Mouse (Mus musculus) cerebellum, adult 11 months (tissue): Measurements from ENCODE around the gene Hist2h2aa1.
"Not testable (repeated sequence)": the region's sequence is repeated elsewhere in the genome, so short reads cannot be mapped to it uniquely, and the experiment has no call there.

Source experiments
- DNase-seq: peaks from one replicate; pipeline ENCODE4 v3.0.0; 2022

Gene Hist2h2aa1

DNA sequence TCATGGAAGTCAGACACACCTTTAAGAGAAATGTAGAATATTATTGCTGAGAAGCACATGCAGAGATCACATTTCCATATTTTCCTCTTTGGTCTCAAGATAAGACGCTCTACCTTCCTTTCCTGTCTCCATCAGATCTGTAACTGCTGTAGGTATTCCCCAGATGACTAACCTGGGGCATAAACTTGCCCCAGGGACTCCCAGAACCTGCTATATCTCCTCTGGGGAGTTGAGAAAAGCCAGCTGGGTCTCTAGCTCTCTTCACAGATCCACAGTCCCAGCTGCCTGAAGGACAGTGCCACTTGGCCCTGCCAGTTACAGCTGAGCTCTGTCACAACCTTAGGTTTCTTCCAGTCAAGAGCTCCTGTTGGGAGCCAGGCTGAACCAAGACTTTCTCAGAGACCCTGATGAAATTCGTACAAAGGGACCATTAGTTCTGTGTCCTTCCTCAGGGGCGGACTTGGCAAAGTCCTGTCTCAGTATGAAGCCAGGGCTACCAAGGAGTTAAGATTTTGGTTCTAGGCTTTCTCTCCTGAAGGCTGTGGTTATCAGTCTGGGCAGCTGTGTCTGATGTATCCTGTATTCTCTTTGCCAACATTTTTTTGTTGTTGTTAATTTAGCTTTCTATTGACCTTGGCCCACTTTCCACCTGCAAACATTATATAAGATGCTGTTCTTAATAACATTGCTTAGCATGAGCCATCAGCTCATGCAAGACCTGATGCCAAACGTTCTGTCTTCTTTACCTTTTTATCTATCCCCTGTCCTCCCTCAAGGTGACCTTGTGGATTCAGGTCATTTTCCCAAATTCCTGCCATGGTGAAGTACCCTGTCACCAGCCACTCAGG lies 14.2 kb upstream of the Hist2h2aa1 start:
- DNase-seq = no peak

- no peak for DNase-seq
Measured at GRCm38 (mm10) chr3:96231758-96232120, 13.6 kb upstream of the Hist2h2aa1 start.

DNA sequence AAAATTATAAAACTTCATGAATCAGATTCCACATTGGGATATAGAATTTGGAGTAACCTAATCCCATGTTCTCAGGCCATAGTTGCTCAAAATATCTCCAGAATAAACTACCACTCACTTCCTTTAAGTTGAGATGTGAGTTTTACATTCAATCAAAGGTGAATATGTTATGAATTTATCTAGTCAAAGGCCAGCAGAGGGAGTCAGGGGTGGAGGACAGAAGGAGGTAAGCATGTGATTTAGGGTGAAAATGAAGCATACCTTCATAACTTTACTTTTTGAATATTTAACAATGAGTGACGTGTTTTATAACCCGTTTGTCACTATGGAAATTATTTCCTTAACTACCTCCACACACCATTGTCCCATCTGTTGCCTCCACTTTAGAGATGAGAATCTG lies 10.4 kb upstream of the Hist2h2aa1 start:
- DNase-seq = no peak

GRCm38 (mm10) chr3:96235836-96236235 lies 9.5 kb upstream of the Hist2h2aa1 start:
- no peak for DNase-seq

- no peak for DNase-seq
Measured at GRCm38 (mm10) chr3:96236834-96237334, 8.4 kb upstream of the Hist2h2aa1 start.

- DNase-seq = no peak
Measured at GRCm38 (mm10) chr3:96237335-96237903, 7.9 kb upstream of the Hist2h2aa1 start.

- DNase-seq = no peak
Measured at GRCm38 (mm10) chr3:96237904-96238511, 7.3 kb upstream of the Hist2h2aa1 start.

DNA sequence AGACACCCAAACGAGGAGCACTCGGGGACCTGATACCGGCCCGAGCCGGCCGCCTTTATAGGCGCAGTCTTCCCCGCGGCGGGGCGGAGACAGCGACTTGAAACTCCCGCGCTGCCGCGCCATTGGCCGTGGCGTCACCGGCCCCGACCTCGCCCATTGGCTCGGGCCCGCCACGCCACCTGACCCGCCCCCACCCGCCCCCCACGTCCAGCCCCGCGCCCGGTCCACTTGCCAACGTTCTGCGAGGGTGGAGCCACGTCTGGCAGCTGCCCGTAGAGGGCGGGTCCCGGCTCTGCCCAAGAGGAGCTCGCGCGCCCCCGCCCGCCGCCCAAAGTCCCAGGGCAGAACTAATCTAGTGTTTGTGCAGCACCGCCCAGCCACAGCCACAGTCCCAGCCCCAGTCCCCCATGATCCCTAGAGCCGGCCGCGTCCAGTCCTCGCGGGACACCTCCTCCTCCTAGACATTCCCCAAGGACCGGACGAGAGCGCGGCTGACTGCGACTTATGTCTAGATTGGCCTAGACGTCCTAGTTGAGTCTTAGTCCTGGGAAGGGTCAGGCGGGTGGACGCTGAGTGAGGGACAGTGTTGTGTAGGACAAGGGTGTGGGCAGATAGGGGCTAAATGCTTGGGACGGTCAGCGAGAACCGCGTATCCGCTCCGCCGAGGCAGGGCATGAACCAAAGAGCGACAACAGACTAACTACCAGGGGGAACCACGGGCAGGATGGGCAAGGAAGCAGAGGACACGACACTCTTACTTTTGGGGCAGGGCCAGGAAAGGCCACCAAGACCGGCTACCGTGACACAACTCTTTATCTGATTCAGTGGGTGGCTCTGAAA lies 6.1 kb upstream of the Hist2h2aa1 start, which contains the start of gene Hist2h3c2:
Hist2h3c2 (minus strand) TSS at position 174 of the 840 bp plus-strand sequence.
- peak; percentile 38 for DNase-seq

DNA sequence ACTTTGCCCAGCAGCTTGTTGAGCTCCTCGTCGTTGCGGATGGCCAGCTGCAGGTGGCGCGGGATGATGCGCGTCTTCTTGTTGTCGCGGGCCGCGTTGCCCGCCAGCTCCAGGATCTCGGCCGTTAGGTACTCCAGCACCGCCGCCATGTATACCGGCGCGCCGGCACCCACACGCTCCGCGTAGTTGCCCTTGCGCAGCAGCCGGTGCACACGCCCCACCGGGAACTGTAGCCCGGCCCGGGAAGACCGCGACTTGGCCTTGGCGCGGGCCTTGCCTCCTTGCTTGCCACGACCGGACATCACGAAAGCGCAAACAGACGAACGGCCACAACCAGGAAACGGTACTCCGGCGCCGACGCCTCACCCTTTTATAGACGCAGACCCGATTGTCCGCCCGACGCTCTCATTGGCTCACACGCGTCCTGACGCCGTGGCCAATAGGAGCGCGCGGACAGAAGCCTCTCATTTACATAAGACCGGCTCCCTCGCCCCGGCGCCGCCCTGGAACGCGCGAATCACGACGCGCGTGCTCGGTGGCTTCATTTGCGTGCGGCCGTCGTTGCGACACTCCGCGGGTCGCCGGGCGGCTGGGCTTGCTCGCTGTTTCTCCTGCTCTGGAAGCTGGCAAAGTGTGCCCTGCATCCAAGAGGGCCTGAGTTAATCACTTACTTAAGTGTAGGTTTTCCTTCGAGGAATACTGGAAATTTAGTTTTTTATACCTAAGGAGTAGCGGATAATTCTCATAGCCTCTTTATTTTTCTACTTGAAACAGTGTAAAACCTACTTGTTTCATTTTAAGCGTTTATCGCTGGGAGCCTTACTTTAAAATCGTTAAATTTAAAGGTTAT lies 5.1 kb upstream of the Hist2h2aa1 start, which contains the start of gene Hist2h2aa2:
Hist2h2aa2 (minus strand) TSS at position 328 of the 850 bp plus-strand sequence.
- DNase-seq = peak; percentile 95

GRCm38 (mm10) chr3:96240799-96241197 lies 4.5 kb upstream of the Hist2h2aa1 start:
- DNase-seq = no peak

- no peak for DNase-seq
Measured at GRCm38 (mm10) chr3:96243921-96244572, 1.2 kb upstream of the Hist2h2aa1 start.

- DNase-seq = not testable (repeated sequence)
Measured at GRCm38 (mm10) chr3:96246018-96246417, 721 bp downstream of the Hist2h2aa1 start.

DNA sequence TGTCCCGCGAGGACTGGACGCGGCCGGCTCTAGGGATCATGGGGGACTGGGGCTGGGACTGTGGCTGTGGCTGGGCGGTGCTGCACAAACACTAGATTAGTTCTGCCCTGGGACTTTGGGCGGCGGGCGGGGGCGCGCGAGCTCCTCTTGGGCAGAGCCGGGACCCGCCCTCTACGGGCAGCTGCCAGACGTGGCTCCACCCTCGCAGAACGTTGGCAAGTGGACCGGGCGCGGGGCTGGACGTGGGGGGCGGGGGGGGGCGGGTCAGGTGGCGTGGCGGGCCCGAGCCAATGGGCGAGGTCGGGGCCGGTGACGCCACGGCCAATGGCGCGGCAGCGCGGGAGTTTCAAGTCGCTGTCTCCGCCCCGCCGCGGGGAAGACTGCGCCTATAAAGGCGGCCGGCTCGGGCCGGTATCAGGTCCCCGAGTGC lies 1.1 kb downstream of the Hist2h2aa1 start, which contains the start of gene Hist2h3c1:
Hist2h3c1 (plus strand) TSS at position 259 of the 430 bp plus-strand sequence.
- DNase-seq = not testable (repeated sequence)

GRCm38 (mm10) chr3:96247356-96248140 lies 2.3 kb downstream of the Hist2h2aa1 start:
- DNase-seq = no peak

GRCm38 (mm10) chr3:96248141-96249033 lies 3.1 kb downstream of the Hist2h2aa1 start:
- no peak for DNase-seq

GRCm38 (mm10) chr3:96249034-96249345 lies 3.7 kb downstream of the Hist2h2aa1 start:
- DNase-seq = no peak

DNA sequence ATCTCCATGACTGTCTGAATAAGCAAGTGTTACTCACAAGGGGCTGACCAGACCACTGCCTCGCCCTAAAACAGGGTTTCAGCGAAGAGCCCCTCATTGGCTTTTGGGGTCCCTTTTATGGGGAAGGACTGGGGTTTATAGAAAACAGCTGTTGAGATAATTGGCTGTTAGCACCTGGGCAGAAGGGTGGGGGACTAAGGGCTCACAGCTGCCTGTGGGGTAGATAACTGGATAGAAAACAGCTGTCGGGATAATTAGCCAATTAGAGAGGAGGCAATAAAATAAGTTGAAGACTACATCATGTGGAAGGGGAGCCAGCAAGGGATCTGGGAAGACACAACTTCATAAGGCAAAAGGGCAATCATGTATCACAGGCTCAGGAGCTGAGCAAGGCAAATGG lies 5.6 kb downstream of the Hist2h2aa1 start:
- DNase-seq = no peak

DNA sequence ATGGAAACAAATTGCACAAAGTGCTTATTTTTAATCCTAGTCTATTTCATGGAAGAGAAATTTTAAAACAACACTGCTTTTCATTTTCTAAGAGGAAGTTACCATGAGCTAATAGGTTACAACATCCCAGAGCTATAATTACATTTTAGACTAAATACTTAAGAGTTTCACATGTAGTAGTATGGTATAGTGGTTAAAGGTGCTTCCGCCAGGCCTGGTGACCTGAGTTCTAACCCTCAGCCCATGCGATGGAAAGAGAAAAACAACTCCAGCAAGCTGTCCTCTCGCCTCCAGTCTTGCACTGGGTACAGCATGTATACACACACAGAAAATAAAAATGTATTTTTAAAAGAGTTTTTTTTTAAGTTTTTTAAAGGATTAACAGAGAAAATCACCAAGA lies 6.5 kb downstream of the Hist2h2aa1 start:
- DNase-seq = no peak

DNA sequence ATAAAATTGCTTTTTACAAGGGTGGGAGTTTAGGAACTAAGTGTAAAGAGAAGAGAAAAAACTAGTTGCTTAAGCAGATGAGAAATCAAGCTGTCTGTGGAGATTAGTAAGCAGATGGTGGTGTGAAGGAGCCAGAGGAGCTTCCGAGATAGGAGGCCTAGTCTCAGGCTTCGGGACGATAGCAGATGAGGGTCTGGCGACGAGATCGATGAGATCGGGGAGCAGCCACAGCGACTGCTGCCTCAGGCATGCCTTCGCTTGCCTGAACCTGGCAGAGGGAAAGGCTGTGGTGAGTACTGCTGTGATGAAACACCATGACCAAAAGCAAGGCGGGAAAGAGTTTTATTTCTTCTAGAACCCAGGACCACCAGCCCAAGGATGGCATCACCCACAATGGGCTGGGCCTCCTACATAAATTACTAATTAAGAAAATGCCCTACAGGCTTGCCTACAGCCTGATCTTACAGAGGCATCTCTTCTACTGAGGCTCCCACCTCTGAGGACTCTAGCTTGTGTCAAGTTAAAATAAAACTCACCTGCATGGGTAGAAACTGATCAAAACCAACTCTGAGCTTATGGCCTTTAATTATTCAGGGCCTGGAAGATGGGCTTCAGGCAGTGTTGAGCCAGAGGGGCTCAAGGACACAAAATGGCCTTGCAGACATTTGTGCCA lies 9.5 kb downstream of the Hist2h2aa1 start:
- DNase-seq = no peak
